Mouse (Mus musculus) gastrocnemius, postnatal 25 days (tissue): ENCODE measurements around the gene Gm29609. TPM values are rescaled to one million over a fixed set of nuclear protein-coding genes. Genes with fewer than 3 reads are reported as not detected.
"Not testable (repeated sequence)": the region's sequence is repeated elsewhere in the genome, so short reads cannot be mapped to it uniquely, and the experiment has no call there.

Experiments
- DNase-seq: peaks from one replicate; pipeline ENCODE4 v3.0.0; 2022
- long read RNA-seq, 2 experiments: library from polyadenylated mRNA; stranded (forward); transcript quantifications; one replicate each; pipeline ENCODE4 v2.0.0; 2021
- total RNA-seq, 2 experiments: library from RNA; stranded (reverse); gene quantifications; 1 replicate in 1 of 2; 2 replicates in 1 of 2; pipeline ENCODE4 v1.2.3; 2021

The Gm29609 gene
- total RNA-seq, result under 1 TPM; 0.26 to 0.35 TPM
- long read RNA-seq, experiment 1, result 0 reads
- long read RNA-seq, experiment 2, partial matches to known transcripts, result 0 of 1 reads
- long read RNA-seq, experiment 2, other reads (novel, unspliced or antisense), result 1 of 1 reads

- DNase-seq, result peak; percentile 94
Observed at GRCm38 (mm10) chr5:31179766-31180630, at the start of gene Gm29609, which contains the start of gene Gtf3c2. Gene Gm29609, minus strand, starts transcription at chr5:31179911. Gene Gtf3c2, minus strand, starts transcription at chr5:31180144.

GRCm38 (mm10) chr5:31226641-31227040 is 46.9 kb upstream of the Gm29609 start:
- DNase-seq, result no peak

- DNase-seq, result no peak
Observed at GRCm38 (mm10) chr5:31222696-31223095, 43.0 kb upstream of the Gm29609 start.

- DNase-seq, result no peak
Observed at GRCm38 (mm10) chr5:31221304-31221945, 41.7 kb upstream of the Gm29609 start.

GRCm38 (mm10) chr5:31220448-31221303 is 41.0 kb upstream of the Gm29609 start, which contains the start of gene Ppm1g:
Gene Ppm1g, minus strand, starts transcription at chr5:31220687.
- DNase-seq, result peak; percentile 97

GRCm38 (mm10) chr5:31219911-31220447 is 40.3 kb upstream of the Gm29609 start:
- no peak for DNase-seq

- no peak for DNase-seq
Observed at GRCm38 (mm10) chr5:31219474-31219873, 39.8 kb upstream of the Gm29609 start.

- no peak for DNase-seq
Observed at GRCm38 (mm10) chr5:31219070-31219469, 39.4 kb upstream of the Gm29609 start.

- no peak for DNase-seq
Observed at GRCm38 (mm10) chr5:31218294-31218693, 38.6 kb upstream of the Gm29609 start.

- not testable (repeated sequence) for DNase-seq
Observed at GRCm38 (mm10) chr5:31216554-31216953, 36.8 kb upstream of the Gm29609 start.

- DNase-seq, result no peak
Observed at GRCm38 (mm10) chr5:31204421-31204820, 24.7 kb upstream of the Gm29609 start.

GRCm38 (mm10) chr5:31203866-31204265 is 24.2 kb upstream of the Gm29609 start:
- DNase-seq, result no peak

GRCm38 (mm10) chr5:31202933-31203332 is 23.2 kb upstream of the Gm29609 start:
- DNase-seq, result no peak

- peak; percentile 97 for DNase-seq
Observed at GRCm38 (mm10) chr5:31201742-31202590, 22.3 kb upstream of the Gm29609 start, which contains the start of gene Zfp513. Gene Zfp513, minus strand, starts transcription at chr5:31202303.

GRCm38 (mm10) chr5:31201042-31201741 is 21.5 kb upstream of the Gm29609 start:
- no peak for DNase-seq

GRCm38 (mm10) chr5:31200327-31200768 is 20.6 kb upstream of the Gm29609 start:
- no peak for DNase-seq

- no peak for DNase-seq
Observed at GRCm38 (mm10) chr5:31199893-31200292, 20.2 kb upstream of the Gm29609 start.

- DNase-seq, result no peak
Observed at GRCm38 (mm10) chr5:31199321-31199892, 19.7 kb upstream of the Gm29609 start.

- no peak for DNase-seq
Observed at GRCm38 (mm10) chr5:31198616-31199320, 19.1 kb upstream of the Gm29609 start.
